Mouse (Mus musculus): Measurements from ENCODE around the gene Mrps27. TPM values are rescaled to one million over a fixed set of nuclear protein-coding genes. Genes with fewer than 3 reads are reported as not detected.

Gene Mrps27
- polyA plus RNA-seq, 1 experiment from 2014 or later = 49.3 TPM

DNA sequence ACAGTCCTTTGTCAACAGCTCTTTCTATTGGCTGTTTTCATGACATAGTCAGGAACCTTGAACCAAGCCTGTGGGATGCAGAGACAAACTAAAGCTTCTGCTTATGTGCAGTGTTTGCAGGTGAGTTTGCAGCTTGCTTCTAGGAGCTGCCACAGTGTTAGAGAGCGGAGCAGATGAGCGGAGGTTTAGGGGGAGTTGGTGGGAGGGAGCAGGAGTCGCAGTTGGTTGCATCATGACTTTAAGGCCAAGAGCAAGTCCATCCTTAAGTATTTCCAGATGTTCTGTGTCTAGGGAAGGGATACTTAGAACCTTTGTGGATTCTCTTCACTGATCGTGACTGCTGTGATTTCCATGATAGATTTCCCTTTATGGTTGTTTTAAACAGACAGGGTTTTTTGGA is 29.6 kb downstream of the Mrps27 start:
- 84% methylated on average over 4 of the region's 4 CpGs for WGBS
- no peak overlapping the region for H3K27ac ChIP-seq (replicated peaks)
- H3K4me1 ChIP-seq = peaks cover 3% of the 10 kb centered on the region; the same call in 1 of the 2 replicates
- H3K4me3 ChIP-seq = no peak overlapping the region
- H3K36me3 ChIP-seq = no peaks in the 10 kb centered on the region
- no peak overlapping the region for H3K9ac ChIP-seq (replicated peaks)
- no peaks in the 10 kb centered on the region for H3K27me3 ChIP-seq
- ATAC-seq (ENCODE audit: low FRiP score, low read depth) = no peak
- no peak overlapping the region for H3K4me2 ChIP-seq (replicated peaks)
- H3K9me3 ChIP-seq = no peaks in the 10 kb centered on the region

DNA sequence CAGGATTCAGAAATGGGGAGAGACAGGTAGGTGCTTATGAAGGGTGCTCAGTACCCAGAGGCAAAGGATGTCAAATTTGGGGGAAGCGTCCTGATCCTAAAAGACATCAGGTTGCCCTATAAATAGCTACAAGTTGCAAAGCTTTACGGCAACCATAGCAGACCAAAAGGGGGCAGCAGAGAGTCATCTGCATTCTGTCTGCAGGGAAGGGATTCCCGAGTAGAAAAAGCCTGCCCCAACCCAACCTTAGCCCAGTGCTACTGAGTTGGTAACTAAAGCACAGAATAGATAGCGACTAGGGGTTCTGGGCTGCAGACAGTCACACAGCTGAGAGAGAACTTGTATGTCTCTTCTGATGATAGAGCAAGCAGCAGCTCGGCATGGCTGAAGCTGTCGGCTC is 31.0 kb downstream of the Mrps27 start:
- peak; percentile 62; the same call in 1 of the 2 replicates for ATAC-seq (ENCODE audit: low FRiP score, low read depth)

DNA sequence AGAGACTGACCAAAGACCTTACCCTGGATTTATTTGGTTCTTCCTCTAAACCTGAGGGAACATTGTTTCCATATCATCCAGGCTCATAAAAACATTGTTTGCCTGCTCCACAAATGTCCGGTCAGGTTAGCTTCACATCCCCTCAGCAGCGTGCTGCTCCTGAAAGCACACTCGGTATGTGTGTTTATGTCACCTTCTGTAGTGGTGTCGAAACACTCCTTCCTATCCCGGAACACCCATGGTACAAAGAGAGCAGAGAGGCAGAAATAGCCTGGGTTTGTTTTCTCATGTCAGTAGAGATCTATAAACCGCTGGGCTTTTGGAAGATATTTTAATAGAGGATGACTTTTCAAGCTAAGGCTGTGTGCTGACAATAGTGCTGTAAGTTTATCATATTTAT is 32.5 kb downstream of the Mrps27 start:
- Histone ChIP-seq H3K4me3 (no peak overlapping the region), H3K4me2 (replicated peaks) (no peak overlapping the region), H3K27ac (replicated peaks) (no peak overlapping the region), H3K4me1 (peaks cover 3% of the 10 kb centered on the region; the same call in 1 of the 2 replicates), H3K27me3 (no peaks in the 10 kb centered on the region), H3K36me3 (peaks cover 5% of the 10 kb centered on the region; the same call in 1 of the 2 replicates), H3K9ac (replicated peaks) (no peak overlapping the region), H3K9me3 (no peaks in the 10 kb centered on the region)
- ATAC-seq (ENCODE audit: low FRiP score, low read depth) = no peak
- WGBS = 97% methylated on average over 6 of the region's 6 CpGs

More for the DNA sequence above, 31.0 kb downstream of the Mrps27 start:
- Histone ChIP-seq H3K4me2 (replicated peaks) (no peak overlapping the region), H3K27me3 (no peaks in the 10 kb centered on the region), H3K9me3 (no peaks in the 10 kb centered on the region), H3K4me3 (no peak overlapping the region), H3K27ac (replicated peaks) (no peak overlapping the region), H3K4me1 (peaks cover 3% of the 10 kb centered on the region; the same call in 1 of the 2 replicates), H3K36me3 (peaks cover 5% of the 10 kb centered on the region; the same call in 1 of the 2 replicates), H3K9ac (replicated peaks) (no peak overlapping the region)
- 34% methylated on average over 6 of the region's 6 CpGs for WGBS

DNA sequence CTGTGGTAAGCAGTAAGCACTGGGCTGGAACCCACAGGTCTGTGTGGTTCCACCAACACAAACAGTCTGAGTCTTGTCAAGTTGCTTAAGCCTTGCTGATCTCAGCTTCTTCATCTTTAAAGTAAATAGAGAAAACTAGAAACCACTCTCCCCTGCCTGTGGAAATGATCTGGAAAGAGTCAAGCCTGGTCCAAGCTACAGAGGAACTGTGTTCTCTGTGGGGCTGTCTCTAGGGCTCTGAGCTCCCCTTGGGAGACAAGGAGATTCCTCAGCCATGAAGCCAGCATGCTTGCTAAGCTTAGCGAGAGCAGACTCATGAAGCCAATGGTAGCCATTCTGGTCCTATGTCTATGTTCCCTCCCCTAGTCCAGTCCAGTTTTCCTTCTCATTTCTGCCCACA is 33.6 kb downstream of the Mrps27 start:
- Histone ChIP-seq H3K36me3 (peaks cover 5% of the 10 kb centered on the region; the same call in 1 of the 2 replicates), H3K27me3 (no peaks in the 10 kb centered on the region), H3K4me3 (no peak overlapping the region), H3K27ac (replicated peaks) (no peak overlapping the region), H3K9ac (replicated peaks) (no peak overlapping the region), H3K4me2 (replicated peaks) (no peak overlapping the region), H3K9me3 (no peaks in the 10 kb centered on the region), H3K4me1 (peaks cover 6% of the 10 kb centered on the region)
- 100% methylated on average over 1 of the region's 1 CpGs for WGBS
- no peak for ATAC-seq (ENCODE audit: low FRiP score, low read depth)

DNA sequence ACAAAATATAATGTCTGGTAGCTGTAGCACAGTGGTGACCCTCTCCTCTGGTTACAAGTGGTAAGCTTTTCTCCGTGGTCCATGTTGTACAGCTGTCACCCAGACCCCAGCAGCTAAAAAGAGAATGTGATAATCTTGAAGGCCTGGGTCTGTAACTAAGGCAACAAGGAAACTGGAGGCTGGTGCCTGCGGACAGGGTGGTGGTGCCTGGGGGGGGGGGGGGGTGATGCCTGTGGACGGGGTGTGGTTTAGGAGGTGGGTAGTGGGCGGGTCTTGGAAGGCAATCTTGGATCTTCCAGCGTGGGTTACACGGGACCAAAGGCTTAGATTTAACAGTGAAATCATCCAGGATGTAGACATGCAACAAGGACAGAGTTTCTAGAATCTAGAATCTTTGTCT is 37.8 kb downstream of the Mrps27 start:
- Histone ChIP-seq H3K27ac (replicated peaks) (no peak overlapping the region), H3K36me3 (peaks cover 5% of the 10 kb centered on the region; the same call in 1 of the 2 replicates), H3K4me3 (no peak overlapping the region), H3K9me3 (no peaks in the 10 kb centered on the region), H3K9ac (replicated peaks) (no peak overlapping the region), H3K4me2 (replicated peaks) (no peak overlapping the region), H3K4me1 (peaks cover 9% of the 10 kb centered on the region), H3K27me3 (no peaks in the 10 kb centered on the region)
- WGBS = 39% methylated on average over 6 of the region's 6 CpGs
- ATAC-seq (ENCODE audit: low FRiP score, low read depth) = peak; percentile 76

DNA sequence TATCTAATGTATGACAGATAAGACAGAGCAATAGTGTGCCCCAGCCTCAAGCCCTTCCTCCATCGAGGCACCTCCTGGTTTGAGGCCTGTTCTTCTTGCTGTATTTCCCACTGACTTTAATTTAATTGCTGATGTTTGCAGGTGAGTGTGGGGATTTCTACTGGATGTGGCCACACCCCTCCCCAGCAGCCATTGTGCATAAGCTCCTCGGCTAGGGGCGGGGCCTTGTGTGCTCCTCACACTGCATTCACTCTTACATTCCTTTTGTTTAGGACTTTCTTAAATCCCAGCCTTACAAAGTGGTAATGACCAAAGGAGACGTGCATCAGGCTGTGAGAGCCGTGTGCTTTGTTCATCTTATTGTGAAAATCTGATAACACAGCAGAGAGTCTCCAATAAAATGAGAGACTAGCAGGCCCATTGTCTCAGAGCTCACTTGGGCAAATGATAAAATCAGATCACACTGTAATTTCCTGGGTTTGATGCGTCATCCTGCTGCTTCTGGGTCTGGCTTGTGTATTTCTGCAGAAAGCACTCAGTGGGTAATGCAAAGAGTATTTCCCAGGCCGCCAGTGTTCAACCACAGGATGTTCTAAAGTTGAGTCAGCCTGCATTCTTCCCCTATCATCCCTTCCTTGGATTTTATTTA is 40.1 kb downstream of the Mrps27 start:
- no peak overlapping the region for H3K9ac ChIP-seq (replicated peaks)
- no peak overlapping the region for H3K4me2 ChIP-seq (replicated peaks)
- H3K9me3 ChIP-seq = no peaks in the 10 kb centered on the region
- ATAC-seq (ENCODE audit: low FRiP score, low read depth) = no peak
- 37% methylated on average over 7 of the region's 7 CpGs for WGBS
- peaks cover 14% of the 10 kb centered on the region for H3K4me1 ChIP-seq
- H3K4me3 ChIP-seq = no peak overlapping the region
- H3K27me3 ChIP-seq = no peaks in the 10 kb centered on the region
- peaks cover 5% of the 10 kb centered on the region; the same call in 1 of the 2 replicates for H3K36me3 ChIP-seq
- no peak overlapping the region for H3K27ac ChIP-seq (replicated peaks)

DNA sequence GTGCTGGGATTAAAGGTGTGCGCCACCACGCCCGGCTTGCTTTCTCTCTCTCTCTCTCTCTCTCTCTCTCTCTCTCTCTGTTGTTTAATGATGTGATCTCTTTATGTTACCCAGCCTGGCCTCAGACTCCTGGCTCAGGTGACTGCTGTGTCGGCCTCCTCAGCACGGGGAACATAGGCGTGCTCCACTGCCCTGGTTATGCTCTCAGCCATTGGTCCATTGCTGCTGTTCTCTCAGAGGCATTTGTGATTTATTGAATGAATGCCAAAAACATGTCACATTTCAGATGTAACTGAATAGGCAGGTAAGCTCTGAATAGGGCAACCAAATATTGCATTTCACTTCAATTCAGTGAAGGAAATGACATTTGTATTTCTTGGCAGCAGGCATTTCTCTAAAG is 41.3 kb downstream of the Mrps27 start:
- Histone ChIP-seq H3K9ac (replicated peaks) (no peak overlapping the region), H3K4me1 (peaks cover 14% of the 10 kb centered on the region), H3K36me3 (no peaks in the 10 kb centered on the region), H3K4me3 (no peak overlapping the region), H3K4me2 (replicated peaks) (no peak overlapping the region), H3K27me3 (no peaks in the 10 kb centered on the region), H3K27ac (replicated peaks) (no peak overlapping the region), H3K9me3 (no peaks in the 10 kb centered on the region)
- 90% methylated on average over 4 of the region's 6 CpGs for WGBS
- ATAC-seq (ENCODE audit: low FRiP score, low read depth) = no peak

DNA sequence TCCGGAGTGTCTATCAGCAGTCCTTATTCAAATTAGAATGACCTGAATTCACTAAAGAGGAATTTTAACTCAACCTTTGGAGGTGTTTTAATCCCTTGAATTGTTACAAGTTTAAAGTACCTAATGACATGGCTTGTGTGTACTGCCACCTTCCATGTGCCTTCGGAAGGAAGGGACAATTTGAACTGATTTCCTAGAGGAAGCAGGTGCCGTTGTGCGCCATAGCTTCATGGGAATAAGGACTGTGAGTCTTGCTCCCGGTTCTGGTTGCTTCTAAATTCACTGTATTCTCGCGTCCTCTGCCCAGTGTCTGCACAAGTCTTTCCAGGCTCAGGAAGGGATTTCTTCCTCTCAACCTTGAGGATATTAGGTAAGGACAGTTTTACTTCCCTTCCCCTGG is 41.8 kb downstream of the Mrps27 start:
- no peaks in the 10 kb centered on the region for H3K36me3 ChIP-seq
- no peak for ATAC-seq (ENCODE audit: low FRiP score, low read depth)
- H3K4me3 ChIP-seq = no peak overlapping the region
- H3K27me3 ChIP-seq = no peaks in the 10 kb centered on the region
- H3K9me3 ChIP-seq = no peaks in the 10 kb centered on the region
- H3K4me1 ChIP-seq = peaks cover 17% of the 10 kb centered on the region
- WGBS = 89% methylated on average over 7 of the region's 7 CpGs
- H3K9ac ChIP-seq (replicated peaks) = no peak overlapping the region
- no peak overlapping the region for H3K27ac ChIP-seq (replicated peaks)
- H3K4me2 ChIP-seq (replicated peaks) = no peak overlapping the region

DNA sequence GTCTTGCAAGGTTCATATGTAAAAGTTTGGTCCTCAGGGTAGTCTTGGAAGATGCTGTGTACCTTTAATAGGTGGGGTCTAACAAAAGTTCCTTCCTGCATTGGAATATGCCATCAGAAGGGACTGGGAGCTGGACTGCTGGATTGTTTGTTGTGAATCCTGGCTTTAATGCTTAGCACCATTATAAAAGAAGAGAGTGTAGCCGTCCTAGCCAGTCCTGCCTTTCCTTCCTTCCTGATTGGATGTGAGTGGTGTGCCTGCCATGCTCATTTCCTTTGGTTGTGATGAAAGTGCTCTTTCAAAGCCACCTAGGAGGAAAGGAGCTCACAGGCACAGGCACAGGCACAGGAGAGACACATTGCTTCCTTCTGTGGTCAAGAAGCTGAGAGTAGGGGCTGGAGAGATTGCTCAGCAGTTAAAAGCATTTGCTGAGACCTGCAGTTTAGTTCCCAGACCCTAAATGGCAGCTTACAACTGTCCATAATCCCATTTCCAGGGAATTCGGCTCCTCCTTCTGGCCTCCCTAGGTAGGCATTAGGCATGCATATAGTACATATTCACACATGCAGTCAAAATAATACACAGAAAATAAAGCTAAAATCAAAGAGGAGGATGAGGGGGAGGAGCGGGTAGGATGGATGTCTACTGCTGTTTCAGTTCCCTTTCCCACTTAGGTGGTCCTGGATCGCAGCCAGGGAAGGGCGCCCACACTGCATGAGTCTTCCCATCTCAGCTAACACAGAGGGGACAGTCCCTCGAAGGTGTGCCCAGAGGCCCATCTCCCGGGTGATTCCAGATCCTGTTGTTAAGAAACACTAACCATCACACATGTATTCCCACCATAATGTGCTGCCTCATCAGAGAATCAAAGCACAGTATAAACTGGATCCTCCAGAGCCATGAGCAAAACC is 43.6 kb downstream of the Mrps27 start:
- Histone ChIP-seq H3K4me2 (replicated peaks) (no peak overlapping the region), H3K4me3 (no peak overlapping the region), H3K9ac (replicated peaks) (no peak overlapping the region), H3K4me1 (peaks cover 17% of the 10 kb centered on the region; the same call in 1 of the 2 replicates), H3K36me3 (no peaks in the 10 kb centered on the region), H3K27me3 (no peaks in the 10 kb centered on the region), H3K9me3 (no peaks in the 10 kb centered on the region), H3K27ac (replicated peaks) (no peak overlapping the region)
- no peak for ATAC-seq (ENCODE audit: low FRiP score, low read depth)
- WGBS = 91% methylated on average over 7 of the region's 7 CpGs

DNA sequence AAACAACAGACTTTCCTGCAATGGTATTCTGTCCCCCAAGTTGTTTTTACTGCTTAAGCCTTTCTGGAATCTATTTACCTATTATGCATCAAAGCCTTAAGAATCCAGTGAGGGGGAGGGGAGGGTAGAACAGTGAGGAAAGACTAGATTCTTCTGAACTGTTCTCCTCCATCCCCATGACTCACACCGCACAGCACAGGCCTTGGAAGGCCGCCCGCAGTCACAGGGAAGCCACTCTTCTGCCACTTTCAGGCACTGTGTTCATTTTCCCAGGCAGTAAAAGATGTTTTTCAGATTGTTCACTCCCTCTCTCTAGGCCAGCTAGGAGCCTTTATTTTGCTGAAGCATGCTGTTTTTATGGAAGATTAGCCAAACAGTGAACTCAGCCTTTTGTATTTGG is 46.8 kb downstream of the Mrps27 start:
- no peak overlapping the region for H3K27ac ChIP-seq (replicated peaks)
- H3K4me2 ChIP-seq (replicated peaks) = no peak overlapping the region
- 74% methylated on average over 3 of the region's 3 CpGs for WGBS

DNA sequence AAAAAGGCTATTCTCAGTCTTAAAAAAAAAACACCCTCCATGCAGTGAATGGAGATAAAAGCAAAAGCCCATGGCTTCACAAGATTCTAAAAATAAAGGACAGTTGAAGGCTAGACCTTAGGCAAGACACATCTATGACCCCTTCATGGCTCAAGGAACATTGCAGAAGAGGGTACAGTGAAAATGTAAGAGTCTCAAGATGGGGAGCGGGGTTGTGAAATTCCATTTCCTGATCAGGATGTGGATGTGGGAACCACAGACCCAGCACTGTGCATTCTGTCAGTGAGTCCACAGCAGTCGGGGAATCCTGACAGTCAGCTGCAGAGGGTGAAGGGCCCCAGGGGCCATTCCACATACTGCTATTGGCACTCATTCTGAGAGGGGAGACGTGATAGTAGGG is 48.5 kb downstream of the Mrps27 start:
- Histone ChIP-seq H3K27ac (replicated peaks) (no peak overlapping the region), H3K4me3 (no peak overlapping the region), H3K36me3 (no peaks in the 10 kb centered on the region), H3K27me3 (no peaks in the 10 kb centered on the region), H3K4me1 (peaks cover 41% of the 10 kb centered on the region), H3K9ac (replicated peaks) (no peak overlapping the region), H3K9me3 (no peaks in the 10 kb centered on the region), H3K4me2 (replicated peaks) (no peak overlapping the region)
- ATAC-seq (ENCODE audit: low FRiP score, low read depth) = no peak
- WGBS = 91% methylated on average over 3 of the region's 3 CpGs

More for the DNA sequence above, 46.8 kb downstream of the Mrps27 start:
- Histone ChIP-seq H3K9ac (replicated peaks) (no peak overlapping the region), H3K36me3 (no peaks in the 10 kb centered on the region), H3K4me1 (peaks cover 27% of the 10 kb centered on the region), H3K27me3 (no peaks in the 10 kb centered on the region), H3K4me3 (no peak overlapping the region), H3K9me3 (no peaks in the 10 kb centered on the region)
- ATAC-seq (ENCODE audit: low FRiP score, low read depth) = no peak

DNA sequence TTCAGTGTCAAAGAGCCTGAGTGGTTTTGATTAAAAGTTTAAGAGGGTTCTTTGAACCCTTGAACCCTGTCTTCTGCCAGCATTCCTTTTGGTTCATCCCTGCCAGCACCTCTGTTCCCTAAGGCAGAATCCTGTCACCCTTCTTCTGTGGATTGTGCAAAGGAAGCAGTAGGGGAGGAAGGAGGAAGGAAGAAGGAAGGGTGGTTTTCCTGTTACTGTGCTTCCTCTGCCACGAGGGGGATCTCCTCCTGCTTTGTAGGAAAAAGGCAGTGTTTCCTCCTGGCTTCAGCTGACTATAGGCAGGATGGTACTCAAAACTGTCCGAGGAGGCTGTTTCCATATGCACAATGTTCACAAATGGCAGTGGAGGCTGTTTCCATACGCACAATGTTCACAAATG is 50.1 kb downstream of the Mrps27 start:
- no peak overlapping the region for H3K4me2 ChIP-seq (replicated peaks)
- no peak overlapping the region for H3K9ac ChIP-seq (replicated peaks)
- H3K27ac ChIP-seq (replicated peaks) = 0 out of 2 replicates have a peak overlapping the region, but pooled peaks have one; percentile 56
- no peaks in the 10 kb centered on the region for H3K9me3 ChIP-seq
- no peak overlapping the region for H3K4me3 ChIP-seq
- 33% methylated on average over 3 of the region's 3 CpGs for WGBS
- ATAC-seq (ENCODE audit: low FRiP score, low read depth) = no peak
- no peaks in the 10 kb centered on the region for H3K36me3 ChIP-seq
- H3K4me1 ChIP-seq = peaks cover 38% of the 10 kb centered on the region
- no peaks in the 10 kb centered on the region for H3K27me3 ChIP-seq

Data from midbrain, embryonic 12.5 days (tissue).